Mouse (Mus musculus) monocyte, adult 5-6 weeks (primary cell): ENCODE results near the gene Stk11. TPM values are rescaled to one million over a fixed set of nuclear protein-coding genes. Genes with fewer than 3 reads are reported as not detected.

Source experiments
- ATAC-seq: fragments of 153-309, 156-312 bp; replicated peaks from 2 replicates; pipeline ENCODE4 v1.8.0; 2017; ENCODE audit warnings: mild to moderate bottlenecking; ENCODE audit not compliant: low TSS enrichment, insufficient number of reproducible peaks, severe bottlenecking, poor library complexity, low FRiP score
- total RNA-seq: library from RNA; stranded (forward); fragments of 200-1000, 200-491, 200-594 nt; gene quantifications from 3 replicates; pipeline ENCODE4 v1.2.3, GENCODE M21; 2017

Stk11 gene
- total RNA-seq, 1 experiment from 2014 or later: 155 TPM

- no peak for ATAC-seq
Measured at GRCm38 (mm10) chr10:80150226-80151210, 34.9 kb downstream of the Stk11 start.

- ATAC-seq: no peak
Measured at GRCm38 (mm10) chr10:80151211-80152034, 35.8 kb downstream of the Stk11 start.

DNA sequence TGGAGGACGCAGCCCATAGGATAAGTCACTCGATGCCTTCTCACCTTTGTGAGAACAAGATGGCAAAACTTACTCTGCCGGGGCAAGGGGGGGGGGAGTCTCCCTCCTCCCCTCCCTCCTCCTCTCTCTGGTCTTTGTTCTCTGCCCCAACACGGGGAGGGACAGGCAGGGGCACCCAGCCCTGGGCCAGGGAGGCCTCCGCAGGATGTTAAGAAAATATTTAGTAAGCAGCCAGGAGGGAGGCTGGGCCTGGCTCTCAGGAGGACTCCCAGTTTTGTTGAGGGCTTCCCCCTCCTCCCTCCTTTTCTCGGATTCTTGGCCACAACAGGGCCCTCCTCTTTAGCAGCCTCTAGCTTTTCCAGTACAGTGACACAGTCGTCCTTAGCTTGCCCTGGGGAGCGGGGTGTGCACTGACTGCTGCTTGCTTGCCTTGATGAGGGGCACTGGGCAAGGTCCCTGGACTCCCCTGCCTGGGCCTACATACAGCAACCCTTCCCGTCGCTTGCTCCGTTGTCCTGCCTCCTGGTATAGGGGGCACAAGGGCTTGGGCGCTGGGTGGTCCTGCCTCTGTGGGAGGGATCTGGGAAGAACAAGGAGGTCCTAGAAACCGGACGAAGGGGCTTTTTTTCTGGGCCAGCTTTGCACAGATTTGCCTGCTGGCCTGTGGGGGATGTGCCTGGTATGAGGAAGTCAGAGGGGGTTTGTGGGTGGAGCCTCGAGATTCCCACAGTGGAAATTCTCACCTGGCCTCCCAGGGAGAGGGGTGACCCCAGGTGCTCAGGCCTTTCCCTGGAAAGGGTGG lies 36.7 kb downstream of the Stk11 start:
- ATAC-seq: no peak

- ATAC-seq: no peak
Measured at GRCm38 (mm10) chr10:80152873-80153260, 37.3 kb downstream of the Stk11 start.

DNA sequence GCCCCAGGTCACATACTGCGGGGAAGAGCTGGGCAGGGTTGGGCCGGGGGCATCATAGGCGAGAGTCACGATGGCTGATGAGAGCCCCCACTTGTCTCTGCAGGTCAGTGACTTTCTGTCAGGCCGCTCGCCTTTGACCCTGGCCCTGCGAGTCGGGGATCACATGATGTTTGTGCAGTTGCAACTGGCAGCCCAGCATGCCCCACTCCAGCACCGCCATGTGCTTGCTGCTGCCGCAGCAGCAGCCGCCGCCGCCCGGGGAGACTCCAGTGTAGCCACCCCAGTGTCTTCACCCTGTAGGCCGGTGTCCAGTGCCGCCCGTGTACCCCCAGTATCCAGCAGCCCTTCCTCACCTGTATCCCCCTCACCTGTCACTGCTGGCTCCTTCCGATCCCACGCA lies 38.1 kb downstream of the Stk11 start:
- no peak for ATAC-seq

DNA sequence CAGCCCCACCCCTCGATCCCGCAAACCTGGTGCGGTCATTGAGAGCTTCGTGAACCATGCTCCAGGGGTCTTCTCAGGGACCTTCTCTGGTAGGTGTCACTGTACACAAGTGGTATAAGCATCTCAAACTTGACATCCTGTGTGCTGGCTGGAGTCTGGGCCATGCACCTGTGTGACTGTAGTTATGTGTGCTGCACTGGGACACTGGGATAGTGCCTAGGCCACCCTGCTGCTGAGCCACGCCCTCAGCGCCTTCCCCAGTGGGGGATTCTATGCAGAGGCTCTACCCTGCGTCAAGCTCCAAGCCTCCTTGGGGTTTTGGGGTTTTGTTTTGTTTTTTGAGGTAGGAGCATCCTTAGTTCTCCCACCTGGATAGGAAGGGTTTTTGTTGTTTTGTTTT lies 38.8 kb downstream of the Stk11 start:
- no peak for ATAC-seq

- ATAC-seq: no peak
Measured at GRCm38 (mm10) chr10:80155277-80155676, 39.7 kb downstream of the Stk11 start.

DNA sequence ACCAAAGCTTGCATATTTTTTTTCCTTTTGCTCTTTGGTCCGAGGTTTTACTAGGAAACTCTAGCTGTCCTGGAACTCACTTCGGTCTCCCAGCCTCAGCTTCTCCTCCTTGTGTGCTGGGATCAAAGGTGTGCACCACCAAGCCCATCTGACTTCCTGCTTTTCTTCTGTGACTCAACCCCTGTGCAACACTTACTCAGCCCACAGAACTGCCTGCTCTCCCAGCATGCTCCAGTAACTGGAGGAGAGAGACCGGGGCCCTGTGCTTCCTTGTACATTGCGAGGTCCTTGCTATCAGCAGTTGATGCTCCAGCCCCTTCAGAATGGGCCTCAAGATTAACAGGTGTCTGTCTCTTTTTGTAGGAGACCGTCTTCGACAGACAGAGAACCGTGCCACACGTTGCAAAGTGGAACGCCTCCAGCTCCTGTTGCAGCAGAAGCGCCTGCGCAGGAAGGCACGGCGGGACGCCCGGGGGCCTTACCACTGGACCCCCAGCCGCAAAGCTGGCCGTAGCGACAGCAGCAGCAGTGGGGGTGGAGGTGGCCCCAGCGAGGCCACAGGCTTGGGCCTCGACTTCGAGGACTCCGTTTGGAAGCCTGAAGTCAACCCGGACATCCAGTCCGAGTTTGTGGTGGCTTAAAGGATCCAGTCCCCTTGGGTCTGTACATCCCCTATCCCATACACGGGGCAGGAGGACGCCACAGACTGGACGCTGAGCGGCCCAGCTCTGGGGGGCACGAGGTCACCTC lies 40.6 kb downstream of the Stk11 start:
- ATAC-seq: no peak

DNA sequence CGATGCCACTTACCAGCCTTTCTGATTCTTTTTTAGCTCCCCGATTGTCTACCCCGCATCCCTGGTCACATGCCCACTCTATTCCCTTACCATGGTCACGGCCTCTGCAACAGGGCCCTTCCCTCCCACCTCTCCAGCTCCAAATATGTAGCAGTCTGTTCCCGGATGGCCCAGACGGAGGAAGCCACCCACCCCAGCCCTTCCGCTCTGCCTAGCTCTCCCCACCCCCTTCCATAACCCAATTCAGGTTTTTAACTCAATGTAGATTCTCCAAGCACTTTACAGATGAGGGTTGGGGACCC lies 41.1 kb downstream of the Stk11 start:
- ATAC-seq: no peak

DNA sequence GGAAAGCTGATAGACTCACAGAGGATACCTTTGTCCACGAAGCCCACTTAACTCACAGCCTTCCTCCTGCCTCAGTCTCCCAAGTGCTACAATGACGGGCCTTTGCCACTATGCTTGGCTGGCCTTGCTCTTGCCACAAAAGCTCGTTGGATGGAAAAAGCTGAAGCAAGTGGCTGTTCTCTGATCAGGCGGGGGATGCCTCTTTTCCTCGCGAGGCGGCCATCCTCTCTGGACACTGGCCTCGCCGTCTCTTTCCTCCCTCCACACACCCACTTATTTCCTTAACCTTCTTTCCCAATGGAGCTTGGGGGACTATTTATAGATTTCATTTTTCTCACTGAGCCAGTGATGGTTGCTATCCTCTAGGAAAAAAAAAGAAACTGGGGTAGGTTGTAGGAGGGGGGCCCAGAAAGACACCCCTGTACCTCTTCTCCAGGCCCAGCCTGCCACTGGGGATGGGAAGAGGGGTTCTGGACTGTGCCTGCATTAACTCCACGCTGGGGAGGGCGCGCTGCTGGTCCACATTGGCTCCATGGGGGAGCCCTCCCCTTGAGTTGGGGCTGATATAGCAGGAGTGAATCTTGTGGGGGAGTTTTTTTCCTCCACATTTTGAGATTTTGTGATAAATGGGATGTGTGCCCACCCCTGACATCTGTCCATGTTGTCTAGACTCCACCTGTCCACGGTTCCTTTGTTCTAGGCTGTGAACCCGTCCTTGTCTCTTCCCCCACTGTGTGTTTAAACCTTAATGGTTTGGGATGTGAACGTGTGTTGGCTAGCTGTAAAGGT lies 41.7 kb downstream of the Stk11 start:
- no peak for ATAC-seq

DNA sequence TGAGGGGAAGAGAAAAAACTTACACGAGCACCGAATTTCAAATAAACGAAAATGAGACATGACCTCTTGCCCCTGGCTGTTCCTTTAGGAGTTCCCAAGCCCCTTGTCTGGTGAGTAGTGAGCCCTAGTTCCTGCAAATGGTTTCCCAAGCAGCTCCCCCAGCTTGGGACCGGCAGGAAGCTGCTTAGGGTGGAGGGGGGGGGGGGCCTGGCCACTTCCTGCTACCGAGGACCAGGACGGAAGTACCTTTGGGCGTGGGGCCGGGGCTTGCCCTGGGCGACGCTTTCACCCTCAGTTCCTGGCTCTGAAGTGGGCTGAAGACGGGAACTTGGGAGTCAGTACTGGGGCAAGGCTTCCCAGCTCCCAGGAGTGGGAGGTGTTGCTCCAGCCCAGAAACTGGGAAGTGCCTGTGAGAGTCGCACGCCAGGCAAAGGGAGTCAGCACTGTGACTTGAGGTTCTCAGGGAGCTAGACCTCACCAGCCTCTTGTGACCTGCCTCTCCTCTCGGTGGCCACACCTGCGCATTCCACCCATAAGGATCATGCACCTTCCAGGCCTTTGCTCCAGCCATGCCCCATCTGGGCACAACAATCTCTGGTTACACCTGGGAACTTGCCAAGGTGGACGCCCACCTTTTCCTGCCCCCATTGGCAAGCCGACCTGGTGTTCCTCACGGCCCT lies 42.8 kb downstream of the Stk11 start:
- peak; percentile 15 for ATAC-seq

DNA sequence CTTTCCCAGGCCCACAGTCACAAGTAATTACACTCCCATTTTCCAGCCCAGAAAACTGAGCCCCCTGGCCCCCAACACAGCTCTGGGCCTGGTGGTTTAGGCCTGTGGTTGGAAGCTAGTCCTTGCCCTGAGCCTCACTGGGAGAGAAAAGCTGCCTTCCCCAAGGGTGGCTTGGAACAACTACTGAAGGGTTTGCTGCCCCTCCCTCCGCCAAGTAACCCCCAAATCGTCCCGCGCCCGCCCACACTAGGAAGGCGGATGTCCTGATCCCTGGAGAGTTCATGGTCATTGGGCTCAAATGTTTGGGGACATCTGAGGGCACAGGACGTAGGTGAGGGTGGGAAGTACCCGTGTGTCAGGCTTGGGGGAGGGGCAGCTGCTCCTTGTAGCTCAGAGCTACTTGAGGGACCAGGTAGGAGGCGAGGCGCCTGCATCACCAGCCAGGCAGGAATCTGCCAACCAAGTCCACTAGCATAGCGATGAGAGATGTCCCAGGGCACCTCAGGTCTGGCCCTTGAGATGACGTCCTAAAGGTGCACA lies 43.5 kb downstream of the Stk11 start:
- ATAC-seq: no peak

GRCm38 (mm10) chr10:80159561-80160454 lies 44.2 kb downstream of the Stk11 start:
- ATAC-seq: peak; percentile 68

DNA sequence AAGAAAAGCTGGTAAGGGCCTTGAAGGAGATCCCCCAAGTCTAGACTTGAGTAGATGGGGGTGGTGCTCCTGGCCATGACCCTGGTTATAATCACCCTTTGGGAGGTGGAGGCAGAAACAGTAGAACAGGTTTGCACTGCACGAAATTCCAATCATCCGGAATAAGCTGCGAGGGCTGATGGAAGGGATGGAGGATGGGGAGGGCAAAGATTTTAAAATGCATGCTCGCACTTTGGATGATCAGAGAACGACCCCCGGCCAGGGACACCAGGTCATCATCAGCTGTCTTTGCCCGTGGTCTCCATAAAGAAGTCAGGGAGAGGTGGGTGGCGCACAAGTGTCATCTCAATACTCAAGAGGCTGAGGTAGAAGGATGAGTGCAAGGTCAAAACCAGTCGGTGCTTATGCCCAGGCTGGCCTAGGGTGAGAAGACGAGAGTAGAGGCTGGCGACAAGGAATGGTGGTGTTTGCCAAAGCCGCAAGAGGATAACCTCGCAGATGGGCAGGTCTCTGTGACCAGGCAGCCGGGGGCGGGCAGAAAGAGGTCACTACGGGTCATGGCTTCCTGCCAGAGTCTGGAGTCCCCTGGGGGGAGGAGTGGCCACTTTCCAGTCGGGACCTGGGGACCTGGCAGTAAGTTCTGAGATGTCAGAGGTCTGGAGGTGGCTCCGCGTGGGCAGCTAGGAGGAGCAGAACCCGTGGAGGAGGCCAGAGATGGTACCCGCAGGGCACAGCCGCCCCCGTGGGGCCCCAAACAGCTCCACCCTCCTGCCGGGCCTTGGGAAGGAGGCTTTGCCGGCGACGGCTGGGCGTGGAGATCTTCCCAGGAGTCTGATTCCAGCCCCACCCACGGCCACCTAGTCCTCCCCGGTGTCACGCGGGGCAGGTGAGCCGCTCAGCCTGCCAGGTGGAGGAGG lies 45.1 kb downstream of the Stk11 start:
- 0 out of 2 replicates have a peak, but pooled peaks have one; percentile 6 for ATAC-seq
